Mouse (Mus musculus) frontal cortex, postnatal 10 days (tissue): ENCODE results near the gene Tmem87a.

Experiments
- DNase-seq, 2 experiments: peaks; one replicate each; pipeline ENCODE4 v3.0.0; 2022; ENCODE audit warnings: low spot score in 2 of 2, mixed read lengths in 1 of 2

Tmem87a gene

DNA sequence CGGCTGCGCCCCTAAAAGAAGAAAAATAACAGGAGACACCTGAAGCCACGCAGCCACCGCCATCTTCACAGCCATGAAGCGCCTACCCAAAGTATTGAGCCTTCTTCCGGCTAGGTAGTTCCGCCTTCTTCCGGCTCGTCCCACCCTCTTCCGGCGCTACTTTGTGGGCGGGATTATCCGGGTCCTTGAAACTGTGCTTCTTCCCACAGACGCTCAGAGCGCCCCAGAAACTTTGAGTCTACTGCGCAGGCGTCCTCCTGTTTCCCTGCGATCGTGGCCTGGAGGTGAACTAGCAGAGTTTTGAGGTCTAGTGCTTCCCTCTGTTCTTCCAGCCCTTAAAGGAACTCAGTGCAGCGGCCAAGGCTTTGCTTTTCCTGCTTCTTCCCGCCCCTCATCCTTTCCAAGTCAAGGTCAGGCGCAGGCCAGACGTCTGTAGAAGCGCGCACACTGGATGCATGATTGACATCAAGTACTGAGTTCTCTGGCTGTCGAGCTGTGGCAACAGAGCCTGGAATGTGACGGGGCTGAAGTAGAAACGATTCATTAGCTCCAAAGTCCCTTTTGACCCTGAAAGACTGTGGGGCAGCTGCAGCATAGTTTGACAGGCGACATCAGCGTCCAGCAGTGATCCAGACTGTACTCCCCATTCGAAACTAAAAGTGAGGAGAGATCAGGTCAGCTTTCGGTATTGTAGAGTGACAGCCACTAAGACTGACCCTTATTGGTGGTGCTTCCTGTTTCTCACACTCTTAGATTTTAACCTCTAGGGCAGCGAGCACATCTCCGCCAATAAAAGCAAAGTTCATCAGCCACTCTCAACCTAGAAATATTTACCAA lies at the start of gene Tmem87a:
Gene Tmem87a (minus strand): TSS at position 128 of the 837 bp plus-strand sequence.
- DNase-seq, result peak; percentile 91 to 94

DNA sequence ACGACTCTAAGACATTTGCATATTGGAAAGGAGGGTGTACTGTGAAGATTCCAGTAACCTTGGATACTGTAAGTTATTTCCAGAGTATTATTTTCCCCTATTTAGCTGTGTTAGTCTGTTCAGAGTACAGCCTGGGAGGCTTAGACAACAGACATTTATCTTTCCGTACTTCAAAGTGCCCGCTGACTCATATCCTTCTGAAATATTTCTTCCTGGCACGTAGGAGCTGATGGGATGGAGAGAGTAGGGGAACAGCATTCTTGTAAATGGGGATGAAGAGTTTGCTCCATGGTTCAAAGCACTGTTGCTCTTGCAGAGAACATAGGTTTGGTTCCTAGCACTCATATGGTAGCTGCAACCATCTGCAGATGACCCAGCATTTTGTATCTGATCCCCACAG lies 48.7 kb upstream of the Tmem87a start:
- no peak for DNase-seq

- DNase-seq, result no peak
Observed at GRCm38 (mm10) chr2:120450724-120451123, 46.8 kb upstream of the Tmem87a start.

- no peak for DNase-seq
Observed at GRCm38 (mm10) chr2:120447306-120447705, 43.4 kb upstream of the Tmem87a start.

DNA sequence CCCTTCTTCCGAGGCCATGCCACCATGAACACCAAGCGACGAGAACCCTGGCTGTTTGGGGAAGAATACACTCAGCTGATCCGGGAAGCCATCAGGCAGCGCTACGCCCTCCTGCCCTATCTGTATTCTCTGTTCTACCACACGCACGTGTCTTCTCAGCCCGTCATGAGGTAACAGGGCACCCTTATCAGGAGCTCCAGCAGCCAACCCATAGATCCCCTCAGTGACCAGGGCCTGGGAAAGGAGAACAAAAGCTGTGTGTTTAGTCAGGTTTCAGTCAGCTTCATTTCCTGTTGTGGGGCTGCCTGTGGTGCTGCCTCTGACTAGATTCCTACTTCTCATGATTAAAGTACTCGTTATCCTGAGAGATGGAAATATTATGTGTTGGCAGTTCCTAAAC lies 42.5 kb upstream of the Tmem87a start:
- no peak for DNase-seq

- DNase-seq, result no peak
Observed at GRCm38 (mm10) chr2:120444486-120444885, 40.6 kb upstream of the Tmem87a start.

GRCm38 (mm10) chr2:120424386-120424785 lies 20.5 kb upstream of the Tmem87a start:
- DNase-seq, result no peak

- DNase-seq, result no peak
Observed at GRCm38 (mm10) chr2:120414738-120415414, 11.0 kb upstream of the Tmem87a start.

GRCm38 (mm10) chr2:120414113-120414512 lies 10.2 kb upstream of the Tmem87a start:
- DNase-seq, result no peak

GRCm38 (mm10) chr2:120411096-120411628 lies 7.2 kb upstream of the Tmem87a start:
- no peak for DNase-seq

- no peak for DNase-seq
Observed at GRCm38 (mm10) chr2:120404823-120405765, 1.2 kb upstream of the Tmem87a start.

DNA sequence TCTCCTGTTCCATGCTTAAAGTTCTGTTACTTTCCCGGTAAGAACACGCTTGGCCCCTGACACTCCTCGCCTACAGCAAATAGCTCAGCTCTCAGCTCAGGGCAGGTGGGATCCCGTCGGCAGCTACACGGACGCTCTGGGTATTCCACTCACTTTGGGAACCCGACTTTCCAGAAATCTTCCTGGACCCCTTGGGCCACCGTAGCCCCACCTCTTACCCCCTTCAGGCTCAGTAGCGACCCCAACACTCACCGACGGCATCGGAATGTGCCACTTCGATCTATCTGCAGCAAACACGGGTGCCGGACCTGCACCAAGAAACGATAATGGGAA lies 294 bp downstream of the Tmem87a start, which contains the start of gene Ganc:
Gene Ganc (plus strand): TSS at position 244 of the 333 bp plus-strand sequence.
- DNase-seq, result no peak

- no peak for DNase-seq
Observed at GRCm38 (mm10) chr2:120402813-120403212, 1.1 kb downstream of the Tmem87a start.

- DNase-seq, result no peak
Observed at GRCm38 (mm10) chr2:120397951-120398350, 6.0 kb downstream of the Tmem87a start.

- no peak for DNase-seq
Observed at GRCm38 (mm10) chr2:120392406-120392805, 11.5 kb downstream of the Tmem87a start.

GRCm38 (mm10) chr2:120390934-120391333 lies 13.0 kb downstream of the Tmem87a start:
- no peak for DNase-seq

GRCm38 (mm10) chr2:120389376-120389775 lies 14.5 kb downstream of the Tmem87a start:
- DNase-seq, result no peak

DNA sequence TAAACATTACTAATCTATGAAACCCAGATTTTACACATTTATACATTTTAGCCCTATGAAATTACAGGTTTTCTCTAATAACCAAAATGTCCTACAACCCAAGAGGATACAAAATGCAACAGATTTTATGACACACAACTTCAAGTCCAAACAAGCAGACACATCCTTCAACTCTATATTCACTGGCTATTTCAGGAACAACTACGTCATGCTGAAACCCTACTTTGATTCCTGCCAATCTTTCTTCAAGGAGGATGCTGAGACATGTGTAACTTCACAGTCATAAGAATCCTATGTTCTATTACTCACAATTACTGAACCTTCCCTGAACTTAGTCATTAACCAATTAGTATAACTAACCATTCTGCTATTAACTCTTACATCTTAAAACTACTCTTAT lies 16.6 kb downstream of the Tmem87a start:
- no peak for DNase-seq

GRCm38 (mm10) chr2:120386264-120386663 lies 17.6 kb downstream of the Tmem87a start:
- no peak for DNase-seq

DNA sequence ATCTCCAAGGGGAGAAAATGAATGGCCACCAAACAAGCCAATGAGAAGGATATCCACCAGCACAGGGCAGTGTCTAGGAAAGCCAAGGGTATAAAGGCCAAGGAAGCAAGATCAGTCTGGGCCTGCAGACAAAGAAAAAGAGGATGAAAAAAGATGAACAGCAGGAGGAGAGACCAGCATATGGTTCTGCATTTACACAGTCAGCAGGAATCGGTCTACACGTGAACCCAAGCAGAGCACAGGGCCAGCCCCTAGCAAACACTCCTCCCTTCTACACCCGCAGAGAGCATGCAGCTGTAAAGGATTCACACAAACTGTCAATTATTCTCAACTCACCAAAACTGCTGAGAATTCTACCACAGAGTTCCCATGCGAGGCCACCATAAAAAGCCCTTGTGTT lies 30.1 kb downstream of the Tmem87a start:
- no peak for DNase-seq

DNA sequence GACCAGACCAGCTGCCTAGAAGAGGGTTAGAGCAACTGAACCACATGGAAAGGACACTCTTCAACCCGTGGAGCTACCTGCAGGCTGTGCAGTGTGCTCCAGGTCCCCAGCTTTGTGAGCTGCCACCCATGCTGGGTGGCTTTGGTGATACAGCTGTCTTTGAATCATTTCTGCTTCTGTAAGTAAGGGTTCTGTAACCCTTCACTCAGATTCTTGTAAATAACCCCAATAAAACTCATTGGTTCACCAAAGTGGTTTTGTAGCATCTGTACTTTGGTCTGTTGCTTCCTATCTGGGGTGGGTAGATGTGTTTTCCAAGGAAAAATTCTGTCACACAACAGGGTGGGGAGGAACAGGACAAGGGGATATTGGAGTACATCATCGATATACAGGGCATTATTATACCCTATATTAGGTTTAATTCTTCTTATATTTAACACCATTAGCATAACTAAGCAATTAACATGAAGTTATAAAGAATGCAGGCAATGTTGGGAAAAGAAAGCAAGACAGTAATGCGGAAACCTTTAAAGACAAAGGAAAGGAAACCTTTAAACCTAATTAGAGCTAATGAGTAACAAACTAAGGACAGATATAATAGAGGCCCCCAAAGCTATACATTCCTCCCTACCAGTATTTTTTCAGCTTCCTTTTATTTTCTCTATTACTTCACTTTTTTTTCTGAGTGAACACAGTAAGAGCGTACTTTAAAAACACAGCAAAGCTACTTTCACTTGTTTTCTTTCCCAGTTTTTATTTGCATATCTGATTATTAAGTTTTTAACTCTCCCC lies 36.3 kb downstream of the Tmem87a start:
- no peak for DNase-seq
